Mouse (Mus musculus) left cerebral cortex, adult 6 months (tissue): Measurements from ENCODE around the gene Ginm1. TPM values are rescaled to one million over a fixed set of nuclear protein-coding genes. Genes with fewer than 3 reads are reported as not detected.

Experiments
- long read RNA-seq, 2 experiments: library from polyadenylated mRNA; unstranded; transcript quantifications; one replicate each; pipeline ENCODE4 v2.0.0; 2019 to 2020
- polyA plus RNA-seq: library from polyadenylated mRNA; unstranded; fragments of <200 nt; fragmentation: Nextera tagmentation; gene quantifications from 2 replicates; pipeline ENCODE4 v1.2.3, GENCODE M21; 2021

Ginm1 gene
- polyA plus RNA-seq: 38.3 and 40.5 TPM in 2 replicates
- long read RNA-seq, experiment 1, transcript Ginm1-201 (8 exons, 1,557 nt): minor isoform, 9 of 120 reads
- long read RNA-seq, experiment 1, transcript Ginm1-202 (1 exons, 300 nt): minor isoform, 28 of 120 reads
- long read RNA-seq, experiment 1, transcript Ginm1-204 (8 exons, 1,525 nt): major isoform, 71 of 120 reads
- long read RNA-seq, experiment 1, partial matches to known transcripts: 1 of 120 reads
- long read RNA-seq, experiment 1, other reads (novel, unspliced or antisense): 10 of 120 reads
- long read RNA-seq, experiment 2, transcript Ginm1-204 (8 exons, 1,525 nt): major isoform, 30 of 45 reads
- long read RNA-seq, experiment 2, transcript Ginm1-201 (8 exons, 1,557 nt): minor isoform, 6 of 45 reads
- long read RNA-seq, experiment 2, partial matches to known transcripts: 0 of 45 reads
- long read RNA-seq, experiment 2, other reads (novel, unspliced or antisense): 7 of 45 reads

DNA sequence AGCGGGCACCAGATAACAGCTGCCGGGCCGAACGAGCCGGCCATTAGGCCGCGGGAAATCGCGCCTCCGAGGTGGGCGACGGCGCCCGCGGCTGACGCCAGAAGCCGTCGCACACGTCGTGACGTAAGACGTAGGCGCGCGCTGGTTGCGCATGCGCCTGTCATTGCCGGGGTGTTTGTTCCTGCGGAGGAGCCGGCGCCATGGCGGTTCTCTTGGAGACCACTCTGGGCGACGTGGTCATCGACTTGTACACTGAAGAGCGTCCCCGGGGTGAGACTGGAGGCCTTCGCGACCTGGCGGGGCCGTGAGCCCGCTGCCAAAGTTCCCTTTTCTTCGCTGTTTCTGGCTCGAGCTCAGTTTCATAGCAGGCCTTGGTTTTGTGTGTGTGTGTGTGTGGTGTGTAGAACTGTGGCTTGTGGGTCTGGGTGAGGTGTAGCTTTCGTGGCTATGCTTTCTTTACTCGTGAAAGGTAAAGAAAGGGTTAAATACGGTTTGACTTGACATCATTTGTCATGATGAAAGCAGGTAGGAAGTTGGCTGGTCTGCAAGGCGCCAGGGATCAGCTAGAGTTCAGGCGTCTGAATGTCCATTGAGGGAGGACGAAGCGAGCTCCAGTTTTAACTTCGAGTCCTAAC is at the start of gene Ginm1, which contains the start of gene Ppil4:
Gene Ginm1, minus strand, starts transcription at position 74 of the 635 bp plus-strand sequence.
Gene Ppil4, plus strand, starts transcription at position 141 of the 635 bp plus-strand sequence.

DNA sequence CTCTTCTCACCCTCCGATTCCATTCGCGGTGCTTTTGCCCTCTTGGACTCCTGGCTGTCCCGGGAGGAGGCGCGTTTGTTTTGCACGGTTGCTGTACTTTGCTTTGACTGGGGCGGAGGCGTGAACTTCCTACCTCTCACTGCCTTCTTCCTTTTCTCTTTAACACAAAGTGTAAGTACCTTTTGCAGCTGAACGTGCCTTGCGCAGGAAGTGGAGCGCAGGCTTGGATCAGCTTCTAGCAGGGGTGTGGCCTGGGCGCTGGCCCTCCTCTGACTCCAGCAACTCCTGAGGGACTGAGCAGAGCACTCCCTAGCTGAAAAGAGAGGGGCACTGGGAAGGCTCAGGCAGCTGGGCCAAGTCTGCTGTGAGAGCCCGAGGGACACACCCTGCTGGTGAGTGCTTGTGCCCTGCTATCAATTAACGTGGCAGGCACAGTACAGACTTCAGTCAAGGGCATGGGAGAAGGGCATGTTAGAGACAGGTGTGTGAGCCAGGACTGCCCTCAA is 39.6 kb upstream of the Ginm1 start, which contains the start of gene Zc3h12d:
Gene Zc3h12d, plus strand, starts transcription at position 300 of the 506 bp plus-strand sequence.

DNA sequence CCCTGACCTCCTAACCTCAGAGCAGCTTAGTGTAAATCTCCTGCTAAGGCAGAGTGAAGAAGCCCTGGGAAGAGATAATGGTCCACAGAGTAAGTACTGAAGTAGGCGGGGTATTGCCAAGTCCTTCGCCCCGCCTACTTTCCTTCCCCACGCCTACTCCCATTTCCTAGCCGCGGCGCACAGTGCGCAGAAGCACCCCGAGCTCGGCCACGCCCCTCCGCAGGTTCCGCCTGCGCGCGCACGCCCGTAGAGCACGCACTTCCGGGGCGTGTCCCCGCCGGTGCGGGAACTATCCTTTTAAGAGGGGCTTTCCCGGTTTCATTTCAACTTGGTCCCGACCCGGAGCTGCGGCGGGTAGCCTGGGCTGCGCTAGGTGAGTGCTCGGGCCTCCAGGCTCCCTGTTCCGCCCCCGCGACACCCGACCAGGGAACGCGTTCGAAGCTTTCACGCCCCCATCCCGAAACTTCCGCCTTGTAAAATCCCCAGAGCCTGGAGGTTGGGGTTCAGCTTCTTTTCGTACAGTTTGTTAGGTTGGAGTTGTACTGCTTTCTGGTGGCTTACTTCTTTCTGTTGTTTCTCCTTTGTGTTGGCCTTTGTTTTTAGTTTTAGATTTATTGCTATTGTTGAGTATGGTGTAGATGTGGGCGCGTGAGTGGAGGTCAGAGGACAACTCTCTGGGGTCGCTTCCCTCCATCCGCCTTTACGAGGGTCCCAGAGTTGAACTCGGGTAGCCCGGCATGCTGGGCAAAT is 66.7 kb downstream of the Ginm1 start, which contains the start of gene Katna1:
Gene Katna1, plus strand, starts transcription at position 250 of the 750 bp plus-strand sequence.

Other genes with a start within 250 kb of the Ginm1 start
- 66.2 and 95.4 TPM in 2 replicates for gene Lrp11, start 203.0 kb downstream of the Ginm1 start, polyA plus RNA-seq
- gene Nup43, start 125.3 kb downstream of the Ginm1 start, polyA plus RNA-seq: 9.5 and 12.1 TPM in 2 replicates
- gene Pcmt1, start 111.7 kb downstream of the Ginm1 start, polyA plus RNA-seq: 224 and 296 TPM in 2 replicates
- gene Lats1, start 111.6 kb downstream of the Ginm1 start, polyA plus RNA-seq: 1.2 and 3.1 TPM in 2 replicates
- 12.8 and 13.2 TPM in 2 replicates for gene Katna1, start 66.8 kb downstream of the Ginm1 start, polyA plus RNA-seq
- gene Ppil4, start 67 bp upstream of the Ginm1 start, polyA plus RNA-seq: 22.4 and 29.8 TPM in 2 replicates
- gene Zc3h12d, start 39.6 kb upstream of the Ginm1 start, polyA plus RNA-seq: 0.04 TPM in 1 of 2 replicates, not detected in the other
- 6.4 and 9.5 TPM in 2 replicates for gene Tab2, start 163.4 kb upstream of the Ginm1 start, polyA plus RNA-seq